Mouse (Mus musculus) embryo, embryonic 9.5 days (tissue): ENCODE results near the gene Scgb1b2.

ENCODE experiments used
- DNase-seq: peaks from one replicate; pipeline ENCODE4 v3.0.0-alpha.2; 2017; ENCODE audit errors: extremely low spot score

Scgb1b2 gene

GRCm38 (mm10) chr7:31291721-31292120 is at the start of gene Scgb1b2:
Gene Scgb1b2, minus strand, starts transcription at chr7:31291821.
- no peak for DNase-seq

GRCm38 (mm10) chr7:31290208-31290607 is 1.4 kb downstream of the Scgb1b2 start, which contains the start of gene Scgb2b2:
Gene Scgb2b2, plus strand, starts transcription at chr7:31290508.
- DNase-seq = no peak
